Mouse (Mus musculus) right cerebral cortex, postnatal 36 days (tissue): ENCODE data around the gene Olfr378.

ENCODE experiments used
- DNase-seq, 2 experiments: peaks; one replicate each; pipeline ENCODE4 v3.0.0; 2022; ENCODE audit warnings: low spot score in 2 of 2, mixed read lengths in 1 of 2

Gene Olfr378

DNA sequence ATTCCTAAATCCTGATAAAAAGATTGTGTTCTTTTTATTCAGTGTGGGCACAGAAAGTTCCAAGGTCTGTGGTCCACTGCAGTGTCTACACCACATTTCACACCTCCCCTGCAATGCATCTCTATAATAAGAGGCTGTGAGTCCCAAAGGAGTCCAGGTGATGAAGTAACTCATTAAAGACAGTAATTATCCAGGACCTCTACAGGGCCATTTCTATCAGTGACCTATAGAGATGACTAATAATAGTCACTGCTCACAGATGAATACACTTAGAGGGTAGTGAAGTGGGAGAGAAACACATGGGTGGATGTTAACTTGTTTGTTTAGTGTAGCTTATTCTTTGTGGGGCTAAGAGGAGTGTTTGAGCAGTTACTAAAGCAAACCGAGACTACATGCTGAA is at the start of gene Olfr378:
TSS of gene Olfr378 (minus strand) at position 101 of the 400 bp plus-strand sequence.
- DNase-seq = no peak

DNA sequence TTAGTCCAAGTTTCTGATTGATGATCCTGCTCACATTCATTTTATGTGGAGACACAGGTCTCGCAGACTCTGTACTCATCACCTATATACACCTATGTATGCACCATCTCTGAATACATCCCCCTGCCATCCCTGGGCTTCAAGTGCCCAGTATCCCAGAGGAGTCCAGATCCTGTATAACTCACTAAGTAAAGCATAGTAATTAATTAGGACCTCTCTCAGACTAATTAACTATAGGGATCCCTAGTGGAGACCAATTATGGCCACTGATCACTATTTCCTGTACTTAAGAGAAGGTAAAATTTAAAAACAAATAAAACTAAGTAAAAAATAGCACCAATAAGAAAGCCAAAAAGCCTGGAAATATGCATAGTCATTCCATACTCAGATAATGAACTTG is 29.1 kb upstream of the Olfr378 start, which contains the start of gene Olfr380:
TSS of gene Olfr380 (minus strand) at position 101 of the 400 bp plus-strand sequence.
- no peak for DNase-seq

DNA sequence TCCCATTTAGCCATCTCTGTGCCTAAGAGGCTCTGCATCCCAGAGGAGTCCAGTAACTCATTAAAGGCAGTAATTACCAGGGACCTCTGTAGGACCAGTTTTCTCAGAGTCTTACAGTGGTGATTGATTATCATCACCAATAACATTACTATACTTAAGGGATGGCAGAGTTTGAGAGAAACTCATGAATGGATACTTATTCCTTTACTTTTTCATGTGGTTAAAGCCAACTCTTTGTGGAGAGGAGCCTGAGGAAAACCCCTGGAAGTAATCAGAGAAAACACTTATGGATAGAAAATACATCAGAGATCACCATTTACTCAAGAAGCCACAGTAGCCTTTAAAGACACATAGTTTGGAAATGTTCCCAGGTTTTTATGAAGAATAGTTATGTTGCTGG is 28.8 kb downstream of the Olfr378 start, which contains the start of gene Olfr1:
TSS of gene Olfr1 (minus strand) at position 101 of the 400 bp plus-strand sequence.
- DNase-seq = no peak

DNA sequence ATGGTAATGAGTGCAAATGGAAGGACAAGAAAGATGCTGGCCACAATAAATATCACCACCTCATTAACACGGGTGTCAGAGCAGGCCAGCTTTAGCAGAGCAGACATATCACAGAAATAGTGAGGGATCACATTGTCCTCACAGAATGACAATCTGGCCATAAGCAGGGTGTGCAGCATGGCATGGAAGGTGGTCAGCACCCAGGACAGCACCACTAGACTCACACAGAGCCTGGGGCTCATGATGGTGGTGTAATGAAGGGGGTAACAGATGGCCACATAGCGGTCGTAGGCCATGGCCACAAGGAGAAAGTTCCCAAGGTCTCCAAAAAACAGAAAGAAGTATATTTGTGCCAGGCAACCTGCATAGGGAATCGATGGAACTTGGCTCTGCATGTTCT is 32.9 kb downstream of the Olfr378 start:
- no peak for DNase-seq
